Mouse (Mus musculus): ENCODE data around the gene Ttc34.

Ttc34 gene

DNA sequence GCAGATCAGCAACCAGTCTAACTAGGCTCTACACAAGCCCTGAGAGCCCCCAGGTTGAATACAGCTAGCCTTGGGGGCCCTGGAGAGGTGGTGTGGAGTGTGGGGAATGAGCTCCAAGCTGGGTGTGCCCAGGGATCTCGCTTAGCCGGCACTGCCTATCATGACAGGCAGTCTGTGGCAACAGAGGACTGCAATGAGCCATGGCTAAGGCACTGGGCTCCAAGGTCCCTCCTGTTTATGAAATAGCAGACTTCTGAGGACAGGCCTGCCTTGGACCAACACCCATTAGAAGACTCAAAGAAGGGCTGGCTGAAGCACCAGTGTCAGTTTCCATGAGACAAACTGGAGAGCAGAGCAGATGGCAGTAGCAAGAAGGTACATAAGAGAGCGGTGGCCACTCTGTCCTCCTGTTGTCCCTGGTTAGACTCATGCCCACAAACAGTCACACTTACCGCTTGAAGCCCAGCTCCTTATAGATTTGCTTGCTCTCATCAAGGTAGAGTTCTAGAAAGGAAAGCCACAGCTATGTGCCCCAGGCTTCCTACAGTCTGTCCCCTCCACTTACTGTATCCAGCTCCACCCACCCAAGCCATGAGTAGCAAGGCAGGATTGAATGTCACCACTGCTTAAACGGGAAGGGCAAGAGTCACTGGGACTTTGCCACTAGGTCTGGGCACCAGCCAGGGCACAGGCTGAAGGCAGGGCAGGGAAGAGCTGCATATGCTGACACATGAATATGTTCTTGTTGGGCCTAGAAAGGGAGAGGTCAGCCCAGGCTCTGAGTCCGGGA lies 60.6 kb downstream of the Ttc34 start:
- ATAC-seq (ENCODE audit: low TSS enrichment) = no peak

DNA sequence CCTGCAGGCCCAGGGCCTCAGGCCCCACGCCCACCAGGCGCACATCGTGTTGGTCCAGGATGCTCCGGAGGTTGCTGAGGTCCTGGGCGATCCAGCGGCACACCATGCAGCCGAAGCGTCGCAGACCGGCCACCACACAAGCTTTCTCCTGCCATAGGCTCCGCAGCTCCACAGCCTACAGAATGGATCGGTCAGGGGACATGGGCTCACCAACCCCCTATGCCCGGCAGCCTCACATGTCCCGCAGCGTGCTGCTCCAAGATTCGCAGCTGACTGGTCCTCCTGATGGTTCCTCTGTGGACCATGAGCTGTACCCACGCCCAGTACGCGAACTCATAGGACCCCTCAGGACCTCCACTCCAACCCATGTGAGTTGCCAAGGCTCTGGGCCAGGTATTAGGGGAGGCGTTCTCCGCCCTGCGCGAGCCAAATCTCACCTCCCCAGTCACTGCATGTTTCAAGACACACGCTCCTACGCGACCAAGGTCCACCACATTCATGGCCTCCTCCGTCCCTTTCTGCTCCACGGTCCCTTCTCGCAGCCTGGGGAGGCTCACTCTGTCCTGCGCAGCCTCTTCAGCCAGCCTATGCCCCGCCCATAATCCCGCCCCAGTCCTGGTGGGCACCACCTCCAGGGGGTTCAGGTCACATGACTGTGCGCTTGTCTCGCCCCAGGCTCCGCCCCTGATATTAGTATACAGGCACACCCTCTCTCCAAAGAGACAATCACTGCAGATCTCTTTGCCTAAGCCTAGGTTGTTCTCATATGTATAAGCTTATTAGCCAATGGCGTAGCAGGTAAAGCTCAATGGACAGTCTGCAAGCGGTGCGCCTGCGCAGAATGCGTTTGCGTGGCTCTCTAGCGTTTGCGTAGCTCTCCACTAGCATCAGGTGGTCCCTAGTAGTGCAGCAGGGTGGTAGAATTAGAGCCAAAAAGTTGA lies 61.5 kb downstream of the Ttc34 start, which contains the start of gene Fam213b:
TSS of gene Fam213b (minus strand) at position 630 of the 941 bp plus-strand sequence.
- ATAC-seq (ENCODE audit: low TSS enrichment) = peak; percentile 89

DNA sequence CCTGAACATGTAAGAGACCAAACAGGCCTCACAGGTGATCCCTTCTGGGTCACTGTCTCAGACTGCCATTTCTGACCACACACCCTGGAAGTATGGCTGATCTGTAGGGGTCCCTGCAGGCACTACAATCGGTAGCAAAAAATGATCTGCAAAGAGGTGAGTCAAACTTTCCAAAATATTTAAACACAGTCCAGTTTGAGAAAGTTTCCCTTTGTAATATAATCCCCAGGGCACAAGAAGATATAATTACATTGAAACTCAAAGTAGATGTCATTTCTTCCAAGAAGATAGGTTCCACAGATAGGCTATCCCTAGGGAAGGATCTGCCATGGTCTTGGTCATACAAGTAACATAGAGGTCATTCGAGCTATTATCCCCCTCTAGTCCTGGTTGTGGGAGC lies 65.1 kb downstream of the Ttc34 start:
- ATAC-seq (ENCODE audit: low TSS enrichment) = no peak

DNA sequence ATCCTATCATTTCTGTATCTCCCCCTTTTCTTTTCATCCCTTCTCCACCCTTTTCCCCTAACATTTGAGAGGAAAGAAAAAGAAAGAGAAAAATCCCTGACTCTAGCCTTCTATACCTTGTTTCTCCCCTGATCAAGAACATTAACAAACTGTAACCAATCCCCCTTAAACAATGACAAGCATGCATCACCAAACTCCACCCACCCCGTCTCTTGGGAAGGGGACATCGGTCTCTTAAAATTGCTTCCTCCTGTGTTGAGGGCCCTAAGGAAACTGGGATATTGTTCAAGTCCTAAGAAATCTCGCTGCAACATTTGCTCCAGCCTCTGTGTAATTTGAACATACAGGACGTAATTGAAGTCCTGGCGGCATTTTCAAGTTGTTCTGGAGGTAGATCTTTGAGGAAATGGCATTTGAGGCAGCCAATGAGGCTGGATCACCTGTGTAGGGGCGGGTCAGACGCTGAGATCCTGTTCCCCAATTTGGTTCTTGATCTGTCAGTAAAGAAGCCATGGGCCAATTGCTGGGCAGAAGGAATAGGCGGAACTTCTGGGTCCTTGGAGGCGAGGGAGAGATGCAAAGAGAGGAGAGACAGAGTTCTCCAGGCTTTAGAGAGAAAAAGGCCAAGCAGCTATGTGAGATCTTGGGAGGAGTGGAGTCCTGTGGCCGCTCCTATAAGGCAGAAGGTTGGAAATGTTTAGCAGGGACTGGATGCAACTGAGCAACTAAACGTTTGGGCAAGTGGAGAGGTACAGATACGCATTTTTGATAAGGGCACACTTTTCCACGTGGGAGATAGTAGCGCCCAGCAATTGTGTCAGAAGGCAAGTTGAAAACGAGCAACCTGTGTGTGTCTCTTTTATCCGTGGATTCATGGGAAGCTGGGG lies 67.2 kb downstream of the Ttc34 start:
- ATAC-seq (ENCODE audit: low TSS enrichment) = peak; percentile 95

DNA sequence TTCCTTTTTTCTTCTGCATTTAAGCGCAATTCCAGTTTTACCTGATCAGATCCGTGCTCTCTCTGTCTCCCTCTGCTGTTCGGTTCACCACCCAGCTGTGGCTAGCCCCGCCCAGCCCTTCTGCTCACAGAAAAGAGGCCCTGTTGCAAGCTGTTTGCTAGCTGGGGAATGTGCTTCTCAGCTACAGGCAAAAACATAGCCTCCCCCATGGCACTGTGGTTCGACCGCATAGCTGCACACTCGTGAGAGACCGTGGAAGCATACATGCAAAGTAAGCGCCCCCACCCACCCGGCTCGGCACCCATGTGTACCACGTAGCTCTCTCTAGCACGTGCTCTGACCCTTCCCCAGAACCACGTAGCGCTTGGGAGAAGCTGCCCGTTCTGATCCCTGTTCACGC lies 70.6 kb downstream of the Ttc34 start:
- ATAC-seq (ENCODE audit: low TSS enrichment) = peak; percentile 82; the same call in 1 of the 2 replicates

DNA sequence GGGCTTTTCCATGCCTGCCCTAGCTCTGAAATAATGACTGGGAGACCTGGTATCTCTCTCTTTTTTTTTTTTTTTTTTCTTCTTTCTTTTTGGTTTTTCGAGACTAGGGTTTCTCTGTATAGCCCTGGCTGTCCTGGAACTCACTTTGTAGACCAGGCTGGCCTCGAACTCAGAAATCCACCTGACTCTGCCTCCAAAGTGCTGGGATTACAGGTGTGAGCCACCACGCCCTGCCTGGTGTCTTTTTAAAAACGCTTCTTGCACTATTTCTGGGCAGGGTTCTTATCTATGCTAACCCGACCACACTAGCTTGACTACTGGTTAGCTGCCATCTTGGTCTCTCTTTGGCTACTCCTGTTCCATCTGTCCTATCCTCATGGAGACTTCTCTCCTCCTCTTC lies 71.2 kb downstream of the Ttc34 start:
- ATAC-seq (ENCODE audit: low TSS enrichment) = no peak

DNA sequence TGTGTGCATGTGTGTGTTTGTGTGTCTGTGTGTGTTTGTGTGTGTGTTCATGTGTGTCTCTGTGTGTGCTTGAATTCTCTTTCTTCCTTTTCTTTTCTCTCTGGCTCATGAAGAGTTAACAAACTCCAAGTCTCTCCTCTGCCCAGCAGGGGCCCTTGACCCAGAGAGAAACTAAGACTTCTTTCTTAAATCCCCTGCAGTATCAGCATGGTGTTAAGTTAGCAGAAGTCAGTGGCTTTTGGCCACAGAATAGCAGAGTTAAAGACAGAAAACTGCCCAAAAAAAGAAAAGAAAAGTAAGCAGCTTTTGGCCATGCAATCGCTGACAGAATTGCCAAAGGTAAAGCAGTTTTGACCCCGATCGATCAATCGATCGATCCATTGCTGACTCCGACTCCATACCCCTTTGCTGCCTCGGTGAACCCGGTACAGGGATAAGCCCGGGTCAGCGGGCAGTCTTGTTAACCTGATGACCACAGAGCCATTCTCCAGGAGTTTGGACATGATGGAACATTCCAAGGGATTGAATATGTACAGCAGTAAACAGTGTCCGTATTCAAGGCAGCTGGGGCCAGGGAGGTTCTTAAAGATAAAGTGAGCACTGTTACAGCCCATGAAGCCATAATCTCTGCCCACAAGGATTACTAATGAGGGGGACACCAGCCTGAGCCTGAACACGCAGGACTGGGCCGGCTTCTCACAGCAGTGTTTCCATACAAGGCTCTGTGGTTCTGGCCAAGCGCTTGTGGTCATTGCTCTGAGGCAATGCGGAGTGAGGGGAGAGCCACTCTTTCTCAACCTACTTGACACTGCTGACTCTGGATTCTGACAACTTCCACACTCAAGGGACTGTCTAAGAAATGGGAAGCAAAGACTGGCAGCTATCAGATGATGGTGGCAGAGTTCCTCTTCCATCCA lies 73.6 kb downstream of the Ttc34 start:
- ATAC-seq (ENCODE audit: low TSS enrichment) = peak; percentile 31; the same call in 1 of the 2 replicates

DNA sequence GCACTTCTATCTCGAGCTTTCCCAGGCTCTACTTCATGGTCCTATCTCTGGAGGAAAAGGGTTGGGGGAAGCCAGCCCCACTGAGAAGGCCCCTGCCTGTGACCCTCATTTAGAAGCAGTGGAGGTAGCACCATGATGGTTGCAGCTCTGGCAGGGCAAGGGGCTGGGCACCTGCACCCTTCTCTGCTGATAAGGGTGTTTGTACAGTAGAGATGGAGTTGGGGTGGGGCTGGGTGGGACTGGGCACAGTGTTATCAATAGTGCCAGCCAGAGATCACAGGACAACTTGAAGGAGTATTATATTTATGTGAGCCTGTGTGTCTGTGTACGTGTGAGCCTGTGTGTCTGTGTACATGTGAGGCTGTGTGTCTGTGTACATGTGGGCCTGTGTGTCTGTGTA lies 74.4 kb downstream of the Ttc34 start:
- ATAC-seq (ENCODE audit: low TSS enrichment) = no peak

DNA sequence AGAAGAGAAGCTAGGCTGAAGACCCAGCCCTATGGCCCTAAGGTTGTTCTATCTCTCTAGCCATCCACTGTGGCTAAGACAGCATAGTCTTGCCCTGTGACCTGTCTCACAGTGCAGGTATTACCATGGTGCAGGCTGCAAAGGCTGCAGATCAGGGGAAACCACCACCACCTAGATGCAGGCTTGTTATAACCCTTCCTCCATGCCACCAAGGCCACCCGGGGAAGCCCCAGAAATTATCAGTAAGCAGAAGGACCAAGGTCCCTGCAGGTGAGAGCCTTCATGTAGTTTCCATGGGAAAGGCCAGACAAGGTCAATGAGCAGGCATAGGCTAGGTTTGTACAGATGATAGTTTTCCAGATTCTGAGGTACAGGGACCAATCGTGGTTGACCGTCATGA lies 76.6 kb downstream of the Ttc34 start:
- no peak for ATAC-seq (ENCODE audit: low TSS enrichment)

DNA sequence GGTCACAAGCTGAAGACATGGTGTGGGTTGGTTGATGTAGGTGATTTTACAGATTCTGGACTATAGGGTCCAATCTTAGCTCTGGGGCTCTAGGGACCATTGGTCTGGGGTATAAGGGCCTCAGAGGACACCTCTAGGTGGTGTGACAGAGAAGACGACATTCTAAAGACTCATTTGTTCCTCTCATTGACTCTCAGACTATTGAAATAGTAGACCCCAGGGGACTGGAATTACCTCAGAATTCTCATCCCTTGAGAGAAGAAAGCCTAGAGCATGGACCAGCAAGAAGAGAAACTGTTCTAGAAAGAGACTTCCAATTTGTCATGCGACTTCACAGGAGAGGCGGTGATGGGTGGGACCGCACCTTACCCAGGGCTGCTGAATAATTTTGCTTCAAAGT lies 77.0 kb downstream of the Ttc34 start:
- no peak for ATAC-seq (ENCODE audit: low TSS enrichment)

DNA sequence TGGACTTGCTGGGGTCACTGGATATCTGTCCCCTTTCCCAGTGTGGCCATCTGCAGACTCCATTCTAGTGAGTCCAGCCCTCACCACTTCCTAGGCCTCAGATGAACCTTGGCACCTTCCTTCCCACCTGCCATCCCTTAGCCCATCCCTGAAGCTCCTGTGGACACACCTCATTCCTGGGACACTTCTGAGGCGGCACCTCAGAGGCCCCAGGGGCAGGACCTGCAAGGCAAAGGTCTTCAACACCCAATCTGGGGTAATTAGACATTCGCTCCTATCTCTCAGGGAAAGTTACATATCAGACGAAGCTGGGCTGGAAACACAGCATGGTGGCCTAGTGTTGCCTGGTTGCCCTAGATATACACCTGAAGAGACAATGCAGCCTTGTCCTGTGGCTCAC lies 77.4 kb downstream of the Ttc34 start:
- ATAC-seq (ENCODE audit: low TSS enrichment) = no peak

DNA sequence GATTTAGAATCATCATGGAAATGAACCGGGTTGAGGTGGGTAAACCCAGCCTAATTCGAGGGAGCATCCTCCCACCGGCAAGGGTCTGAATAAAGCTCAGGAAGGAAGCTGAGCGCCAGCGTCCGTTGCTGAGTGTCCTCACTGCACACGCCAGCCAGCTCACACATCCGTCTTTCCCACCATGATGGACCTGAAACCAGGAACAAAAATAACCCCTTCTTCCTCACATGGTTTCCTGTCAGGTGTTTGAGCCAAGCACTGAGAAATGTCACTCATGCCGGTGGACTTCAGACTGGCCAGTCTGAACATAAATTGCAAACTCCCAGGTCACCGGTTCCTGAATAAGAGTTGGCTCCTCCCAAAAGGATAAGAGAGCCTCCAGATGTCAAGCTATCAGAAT lies 78.0 kb downstream of the Ttc34 start:
- no peak for ATAC-seq (ENCODE audit: low TSS enrichment)

DNA sequence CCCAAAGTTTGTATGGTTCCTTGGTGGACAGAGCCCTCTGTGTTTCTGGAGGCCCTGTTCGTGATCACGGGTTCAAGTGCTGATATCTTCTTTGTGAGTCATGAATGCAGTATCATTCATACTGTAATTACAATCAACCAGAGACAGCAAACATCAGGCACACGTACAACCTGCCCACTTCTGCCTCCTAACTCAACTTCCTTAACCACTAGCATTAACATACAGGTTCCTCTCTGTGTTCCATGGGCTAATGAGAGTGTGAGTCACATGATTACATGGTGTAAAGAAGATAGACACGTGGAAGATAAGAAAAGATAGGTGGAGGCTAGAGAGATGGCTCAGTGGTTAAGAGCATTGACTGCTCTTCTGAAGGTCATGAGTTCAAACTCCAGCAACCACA lies 79.4 kb downstream of the Ttc34 start:
- no peak for ATAC-seq (ENCODE audit: low TSS enrichment)
